Mouse (Mus musculus): ENCODE results near the gene Msto1. TPM values are rescaled to one million over a fixed set of nuclear protein-coding genes. Genes with fewer than 3 reads are reported as not detected.

Msto1 gene
- polyA plus RNA-seq, 1 experiment from 2014 or later: 50.1 TPM

- Histone ChIP-seq H3K27me3 (ENCODE audit: control insufficient read depth, insufficient read depth, low read length) (no peaks in the 10 kb centered on the region), H3K9me3 (ENCODE audit: control insufficient read depth, low read length) (no peaks in the 10 kb centered on the region), H3K4me1 (replicated peaks; ENCODE audit: control insufficient read depth, insufficient read depth, low read length) (no peaks in the 10 kb centered on the region), H3K9ac (no peak overlapping the region), H3K4me3 (replicated peaks; ENCODE audit: low read length) (no peak overlapping the region), H3K4me2 (replicated peaks) (no peak overlapping the region), H3K27ac (no peak overlapping the region), H3K36me3 (replicated peaks; ENCODE audit: control insufficient read depth, insufficient read depth) (peaks cover 34% of the 10 kb centered on the region)
- no peak for DNase-seq (ENCODE audit: low spot score)
- 93% methylated on average over 10 of the region's 10 CpGs for WGBS
- no peak for ATAC-seq (ENCODE audit: low FRiP score)
Measured at GRCm38 (mm10) chr3:88942316-88942880, 28.6 kb upstream of the Msto1 start.

- no peak for ATAC-seq (ENCODE audit: low FRiP score)
- peaks cover 53% of the 10 kb centered on the region for H3K36me3 ChIP-seq (replicated peaks; ENCODE audit: control insufficient read depth, insufficient read depth)
Measured at GRCm38 (mm10) chr3:88939749-88940148, 25.9 kb upstream of the Msto1 start.

GRCm38 (mm10) chr3:88939071-88939470, 25.3 kb upstream of the Msto1 start:
- DNase-seq (ENCODE audit: low spot score) (no peak), ATAC-seq (ENCODE audit: low FRiP score) (no peak)
- H3K27ac ChIP-seq: no peak overlapping the region
- no peaks in the 10 kb centered on the region for H3K4me1 ChIP-seq (replicated peaks; ENCODE audit: control insufficient read depth, insufficient read depth, low read length)
- no peak overlapping the region for H3K4me3 ChIP-seq (replicated peaks; ENCODE audit: low read length)
- peaks cover 60% of the 10 kb centered on the region for H3K36me3 ChIP-seq (replicated peaks; ENCODE audit: control insufficient read depth, insufficient read depth)
- WGBS: 96% methylated on average over 10 of the region's 10 CpGs
- H3K9me3 ChIP-seq (ENCODE audit: control insufficient read depth, low read length): no peaks in the 10 kb centered on the region
- H3K9ac ChIP-seq: no peak overlapping the region
- H3K27me3 ChIP-seq (ENCODE audit: control insufficient read depth, insufficient read depth, low read length): no peaks in the 10 kb centered on the region
- H3K4me2 ChIP-seq (replicated peaks): no peak overlapping the region

More at GRCm38 (mm10) chr3:88939749-88940148, 25.9 kb upstream of the Msto1 start:
- no peak overlapping the region for H3K27ac ChIP-seq
- peak; percentile 89 for DNase-seq (ENCODE audit: low spot score)
- H3K4me1 ChIP-seq (replicated peaks; ENCODE audit: control insufficient read depth, insufficient read depth, low read length): no peaks in the 10 kb centered on the region
- H3K9ac ChIP-seq: no peak overlapping the region
- H3K4me2 ChIP-seq (replicated peaks): no peak overlapping the region
- no peaks in the 10 kb centered on the region for H3K9me3 ChIP-seq (ENCODE audit: control insufficient read depth, low read length)
- WGBS: 64% methylated on average over 3 of the region's 3 CpGs
- no peaks in the 10 kb centered on the region for H3K27me3 ChIP-seq (ENCODE audit: control insufficient read depth, insufficient read depth, low read length)
- no peak overlapping the region for H3K4me3 ChIP-seq (replicated peaks; ENCODE audit: low read length)

- Histone ChIP-seq H3K27ac (no peak overlapping the region), H3K27me3 (ENCODE audit: control insufficient read depth, insufficient read depth, low read length) (no peaks in the 10 kb centered on the region), H3K4me1 (replicated peaks; ENCODE audit: control insufficient read depth, insufficient read depth, low read length) (no peaks in the 10 kb centered on the region), H3K9ac (no peak overlapping the region), H3K9me3 (ENCODE audit: control insufficient read depth, low read length) (no peaks in the 10 kb centered on the region), H3K4me2 (replicated peaks) (no peak overlapping the region), H3K4me3 (replicated peaks; ENCODE audit: low read length) (no peak overlapping the region), H3K36me3 (replicated peaks; ENCODE audit: control insufficient read depth, insufficient read depth) (peaks cover 100% of the 10 kb centered on the region)
- ATAC-seq (ENCODE audit: low FRiP score) (no peak), DNase-seq (ENCODE audit: low spot score) (no peak)
- 94% methylated on average over 3 of the region's 3 CpGs for WGBS
Measured at GRCm38 (mm10) chr3:88929501-88929900, 15.7 kb upstream of the Msto1 start.

GRCm38 (mm10) chr3:88925651-88926050, 11.9 kb upstream of the Msto1 start:
- WGBS: 97% methylated on average over 2 of the region's 2 CpGs
- H3K4me3 ChIP-seq (replicated peaks; ENCODE audit: low read length): no peak overlapping the region
- H3K4me2 ChIP-seq (replicated peaks): no peak overlapping the region
- no peaks in the 10 kb centered on the region for H3K27me3 ChIP-seq (ENCODE audit: control insufficient read depth, insufficient read depth, low read length)
- no peak overlapping the region for H3K27ac ChIP-seq
- DNase-seq (ENCODE audit: low spot score) (no peak), ATAC-seq (ENCODE audit: low FRiP score) (no peak)
- H3K36me3 ChIP-seq (replicated peaks; ENCODE audit: control insufficient read depth, insufficient read depth): peaks cover 99% of the 10 kb centered on the region
- H3K9ac ChIP-seq: no peak overlapping the region
- no peaks in the 10 kb centered on the region for H3K9me3 ChIP-seq (ENCODE audit: control insufficient read depth, low read length)
- H3K4me1 ChIP-seq (replicated peaks; ENCODE audit: control insufficient read depth, insufficient read depth, low read length): no peaks in the 10 kb centered on the region

GRCm38 (mm10) chr3:88923989-88924591, 10.3 kb upstream of the Msto1 start:
- no peak for ATAC-seq (ENCODE audit: low FRiP score)
- Histone ChIP-seq H3K9ac (no peak overlapping the region), H3K27me3 (ENCODE audit: control insufficient read depth, insufficient read depth, low read length) (no peaks in the 10 kb centered on the region), H3K9me3 (ENCODE audit: control insufficient read depth, low read length) (no peaks in the 10 kb centered on the region), H3K36me3 (replicated peaks; ENCODE audit: control insufficient read depth, insufficient read depth) (peaks cover 84% of the 10 kb centered on the region), H3K27ac (no peak overlapping the region), H3K4me2 (replicated peaks) (no peak overlapping the region), H3K4me3 (replicated peaks; ENCODE audit: low read length) (no peak overlapping the region), H3K4me1 (replicated peaks; ENCODE audit: control insufficient read depth, insufficient read depth, low read length) (no peaks in the 10 kb centered on the region)
- no peak for DNase-seq (ENCODE audit: low spot score)
- WGBS: 92% methylated on average over 8 of the region's 8 CpGs

GRCm38 (mm10) chr3:88921411-88921810, 7.6 kb upstream of the Msto1 start:
- peaks cover 57% of the 10 kb centered on the region for H3K36me3 ChIP-seq (replicated peaks; ENCODE audit: control insufficient read depth, insufficient read depth)
- WGBS: 96% methylated on average over 9 of the region's 9 CpGs
- DNase-seq (ENCODE audit: low spot score): no peak

GRCm38 (mm10) chr3:88918981-88919380, 5.2 kb upstream of the Msto1 start:
- no peak for DNase-seq (ENCODE audit: low spot score)
- H3K9ac ChIP-seq: no peak overlapping the region
- ATAC-seq (ENCODE audit: low FRiP score): no peak
- no peak overlapping the region for H3K4me3 ChIP-seq (replicated peaks; ENCODE audit: low read length)
- H3K36me3 ChIP-seq (replicated peaks; ENCODE audit: control insufficient read depth, insufficient read depth): peaks cover 33% of the 10 kb centered on the region
- H3K4me2 ChIP-seq (replicated peaks): no peak overlapping the region
- no peak overlapping the region for H3K27ac ChIP-seq
- no peaks in the 10 kb centered on the region for H3K27me3 ChIP-seq (ENCODE audit: control insufficient read depth, insufficient read depth, low read length)
- H3K9me3 ChIP-seq (ENCODE audit: control insufficient read depth, low read length): no peaks in the 10 kb centered on the region
- 82% methylated on average over 13 of the region's 13 CpGs for WGBS
- H3K4me1 ChIP-seq (replicated peaks; ENCODE audit: control insufficient read depth, insufficient read depth, low read length): peaks cover 7% of the 10 kb centered on the region

More at GRCm38 (mm10) chr3:88921411-88921810, 7.6 kb upstream of the Msto1 start:
- H3K4me3 ChIP-seq (replicated peaks; ENCODE audit: low read length): no peak overlapping the region
- H3K9ac ChIP-seq: no peak overlapping the region
- H3K9me3 ChIP-seq (ENCODE audit: control insufficient read depth, low read length): no peaks in the 10 kb centered on the region
- no peaks in the 10 kb centered on the region for H3K4me1 ChIP-seq (replicated peaks; ENCODE audit: control insufficient read depth, insufficient read depth, low read length)
- no peak overlapping the region for H3K27ac ChIP-seq
- no peak for ATAC-seq (ENCODE audit: low FRiP score)
- H3K4me2 ChIP-seq (replicated peaks): no peak overlapping the region
- H3K27me3 ChIP-seq (ENCODE audit: control insufficient read depth, insufficient read depth, low read length): no peaks in the 10 kb centered on the region

GRCm38 (mm10) chr3:88914384-88914810, 598 bp upstream of the Msto1 start:
- H3K36me3 ChIP-seq (replicated peaks; ENCODE audit: control insufficient read depth, insufficient read depth): peaks cover 31% of the 10 kb centered on the region
- peak overlapping the region; percentile 74 for H3K27ac ChIP-seq
- H3K9me3 ChIP-seq (ENCODE audit: control insufficient read depth, low read length): no peaks in the 10 kb centered on the region
- 29% methylated on average over 8 of the region's 8 CpGs for WGBS
- peaks cover 7% of the 10 kb centered on the region for H3K4me1 ChIP-seq (replicated peaks; ENCODE audit: control insufficient read depth, insufficient read depth, low read length)
- H3K4me3 ChIP-seq (replicated peaks; ENCODE audit: low read length): peak overlapping the region; percentile 65
- H3K27me3 ChIP-seq (ENCODE audit: control insufficient read depth, insufficient read depth, low read length): no peaks in the 10 kb centered on the region
- ATAC-seq (ENCODE audit: low FRiP score) (no peak), DNase-seq (ENCODE audit: low spot score) (no peak)
- peak overlapping the region; percentile 74 for H3K9ac ChIP-seq
- H3K4me2 ChIP-seq (replicated peaks): peak overlapping the region; percentile 62

All from hindbrain, embryonic 14.5 days (tissue).